Mouse (Mus musculus): ENCODE data around the gene Tmem86a. TPM values are rescaled to one million over a fixed set of nuclear protein-coding genes. Genes with fewer than 3 reads are reported as not detected.
"Not testable (repeated sequence)": the region's sequence is repeated elsewhere in the genome, so short reads cannot be mapped to it uniquely, and the experiment has no call there.

Tmem86a gene
- total RNA-seq (2021), result 10 to 100 TPM; 16.9 to 23.8 TPM

DNA sequence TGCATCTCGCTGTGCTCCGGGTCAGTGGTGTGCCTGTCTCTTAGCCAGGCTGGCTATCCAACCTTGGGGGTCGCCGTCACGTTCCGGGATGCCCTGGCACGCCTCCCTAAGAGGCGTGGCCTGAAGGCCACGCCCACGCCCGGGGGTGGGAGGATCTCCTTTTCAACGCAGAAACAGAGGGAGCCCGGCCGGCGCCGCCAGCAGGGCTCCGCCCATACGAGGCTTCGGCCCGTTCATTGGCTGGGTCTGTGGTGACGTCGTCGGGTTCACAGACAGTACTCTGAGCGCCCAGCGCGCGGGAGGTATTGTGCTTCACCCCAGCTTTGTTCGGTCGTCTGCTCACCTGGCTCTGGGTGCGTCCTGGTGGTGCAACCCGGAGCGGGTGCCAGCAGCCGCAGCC, at the start of gene Tmem86a:
Gene Tmem86a (plus strand): TSS at position 236 of the 400 bp plus-strand sequence.
- peak; percentile 96 for DNase-seq

DNA sequence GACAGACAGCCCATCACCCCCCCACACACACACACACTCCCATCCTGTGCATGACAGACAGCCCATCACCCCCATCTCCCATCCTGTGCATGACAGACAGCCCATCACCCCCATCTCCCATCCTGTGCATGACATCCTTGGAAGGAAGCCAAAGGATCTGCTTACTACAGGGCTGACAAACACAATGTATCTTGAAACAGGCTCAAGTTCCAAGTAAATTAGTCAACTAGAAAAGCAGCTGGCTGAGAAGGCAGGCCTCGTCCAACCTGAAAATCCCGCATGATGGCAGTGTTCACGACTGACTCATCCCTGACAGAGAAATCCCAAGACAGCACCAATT, 49.8 kb upstream of the Tmem86a start:
- DNase-seq, result peak; percentile 19

DNA sequence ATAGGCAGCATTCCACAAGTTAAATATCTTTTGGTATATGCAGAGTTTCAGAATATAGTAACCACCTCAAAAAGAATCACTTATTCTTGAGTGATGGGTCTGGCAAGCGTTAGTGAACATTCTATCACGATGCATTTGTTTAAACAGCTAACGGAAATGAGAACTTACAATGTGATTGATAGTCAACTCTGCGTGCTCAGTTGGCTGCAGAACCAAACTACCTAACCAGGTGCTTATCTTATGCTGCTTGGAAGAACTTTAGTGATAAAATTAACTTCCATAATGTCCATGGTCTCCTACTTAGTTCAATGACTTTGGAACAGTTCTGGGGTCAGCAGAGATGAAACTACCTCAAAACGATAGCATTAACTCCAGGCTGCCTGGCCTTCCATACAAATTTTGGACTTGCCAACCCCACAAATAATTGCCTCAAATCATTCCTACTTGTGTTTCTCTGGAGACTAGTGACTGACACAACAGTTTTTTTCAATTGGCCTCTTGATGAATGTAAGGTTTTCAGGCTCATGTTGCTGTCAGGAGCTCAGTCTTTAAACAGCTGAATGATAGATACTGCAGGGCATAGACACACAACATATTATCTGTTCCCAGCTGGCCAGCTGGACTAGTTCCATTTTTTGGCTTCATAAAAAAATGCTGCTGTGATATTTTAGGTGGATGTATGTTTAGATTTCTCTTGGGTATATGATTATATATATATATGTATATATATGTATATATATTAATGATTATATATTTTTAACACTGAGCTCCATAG, 49.1 kb upstream of the Tmem86a start:
- DNase-seq, result no peak

DNA sequence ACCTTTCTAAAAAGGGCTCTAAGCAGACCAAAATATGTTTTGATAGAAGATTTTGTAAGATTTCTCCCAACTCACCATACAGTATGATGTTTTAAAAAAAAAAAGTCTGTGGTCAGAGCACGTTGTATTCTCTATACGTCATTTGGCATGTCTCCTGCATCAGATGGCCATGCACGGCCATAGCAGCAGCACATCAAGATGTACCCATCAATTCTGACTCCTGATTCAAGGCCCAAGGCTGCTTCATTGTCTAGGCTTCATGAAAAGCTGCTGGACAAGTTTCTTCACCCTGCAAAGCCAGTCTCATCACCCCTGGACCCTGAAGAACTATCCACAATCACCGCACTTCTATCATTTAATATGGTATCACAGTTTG, 48.5 kb upstream of the Tmem86a start:
- no peak for DNase-seq

DNA sequence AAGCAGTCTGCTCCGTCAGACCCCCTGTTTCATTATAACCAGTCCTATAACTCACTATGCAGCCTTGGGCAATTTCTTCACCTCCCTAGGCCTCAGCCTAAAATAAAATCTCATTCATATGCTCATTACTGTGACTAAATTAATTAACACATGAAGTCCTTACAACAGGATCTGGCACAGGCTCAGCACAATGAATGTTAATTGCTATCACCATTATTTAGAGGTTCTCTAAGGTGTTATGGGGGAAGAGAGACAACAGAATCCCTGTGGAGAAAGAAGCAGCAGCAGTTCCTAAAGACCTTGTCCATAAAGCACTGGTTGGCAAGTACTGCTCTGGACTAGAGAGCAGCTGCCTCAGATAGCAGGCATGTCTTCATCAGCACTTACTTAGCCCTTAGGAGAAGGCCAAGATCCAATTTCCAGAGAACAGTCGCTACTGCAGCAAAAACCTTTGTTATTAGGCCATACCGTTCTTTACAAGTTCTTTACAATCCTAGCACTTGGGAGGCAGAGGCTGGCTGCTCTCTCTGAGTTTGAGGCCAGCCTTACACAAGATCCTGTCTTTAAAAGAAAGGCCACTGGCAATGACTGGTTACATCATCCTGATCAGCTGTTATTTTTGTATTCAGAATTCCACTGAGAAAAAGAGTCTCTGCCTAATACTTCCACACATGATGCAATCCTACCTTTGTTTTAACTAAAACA, 46.8 kb upstream of the Tmem86a start:
- DNase-seq, result no peak

DNA sequence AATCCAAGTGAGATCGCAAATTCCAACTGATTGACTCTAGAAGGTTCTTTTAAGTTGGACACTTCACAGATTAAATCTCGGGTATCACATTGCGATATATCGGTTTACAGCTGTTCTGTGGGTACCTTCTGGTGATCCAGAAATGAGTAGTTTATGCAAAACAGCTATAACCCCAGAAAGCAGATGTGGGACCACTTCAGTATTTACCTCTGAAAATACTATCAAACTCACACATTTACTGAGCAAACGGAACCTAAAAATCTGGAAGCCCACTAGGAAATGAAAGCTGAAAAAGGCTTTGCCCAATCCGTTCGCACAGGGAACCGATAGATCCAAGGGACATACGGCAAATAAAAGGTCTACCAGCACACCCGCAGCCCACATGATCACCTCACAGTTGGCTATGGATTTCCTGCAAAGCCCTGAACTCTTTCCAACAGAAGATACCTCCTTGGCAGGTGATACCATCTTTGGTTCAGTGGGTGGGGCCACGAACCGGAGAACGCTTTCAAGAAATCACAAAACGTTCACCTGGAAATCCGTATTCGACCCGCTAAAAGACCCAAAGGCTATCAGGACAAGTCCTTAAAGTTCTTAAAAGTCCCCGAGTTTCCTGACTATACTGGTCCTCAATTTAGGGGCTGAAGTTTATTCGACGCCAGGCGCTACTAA, 43.2 kb upstream of the Tmem86a start:
- no peak for DNase-seq

DNA sequence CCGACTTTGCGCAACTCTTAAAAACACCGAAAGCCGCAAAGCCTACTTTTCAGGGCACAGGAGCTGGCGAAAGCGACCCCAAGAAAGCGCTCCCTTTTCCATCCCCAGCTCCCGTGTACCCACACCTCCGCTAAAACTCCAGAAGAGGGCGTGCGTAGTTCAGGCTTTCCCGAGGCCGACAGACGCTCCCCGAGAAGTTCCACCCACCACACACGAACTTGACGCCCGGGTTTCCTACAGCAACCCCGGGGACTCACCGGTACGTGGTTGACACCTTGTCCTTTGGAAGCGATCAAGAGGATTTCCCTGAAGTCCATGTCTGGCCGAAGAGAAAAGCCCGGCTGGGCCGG, 42.6 kb upstream of the Tmem86a start:
- no peak for DNase-seq

DNA sequence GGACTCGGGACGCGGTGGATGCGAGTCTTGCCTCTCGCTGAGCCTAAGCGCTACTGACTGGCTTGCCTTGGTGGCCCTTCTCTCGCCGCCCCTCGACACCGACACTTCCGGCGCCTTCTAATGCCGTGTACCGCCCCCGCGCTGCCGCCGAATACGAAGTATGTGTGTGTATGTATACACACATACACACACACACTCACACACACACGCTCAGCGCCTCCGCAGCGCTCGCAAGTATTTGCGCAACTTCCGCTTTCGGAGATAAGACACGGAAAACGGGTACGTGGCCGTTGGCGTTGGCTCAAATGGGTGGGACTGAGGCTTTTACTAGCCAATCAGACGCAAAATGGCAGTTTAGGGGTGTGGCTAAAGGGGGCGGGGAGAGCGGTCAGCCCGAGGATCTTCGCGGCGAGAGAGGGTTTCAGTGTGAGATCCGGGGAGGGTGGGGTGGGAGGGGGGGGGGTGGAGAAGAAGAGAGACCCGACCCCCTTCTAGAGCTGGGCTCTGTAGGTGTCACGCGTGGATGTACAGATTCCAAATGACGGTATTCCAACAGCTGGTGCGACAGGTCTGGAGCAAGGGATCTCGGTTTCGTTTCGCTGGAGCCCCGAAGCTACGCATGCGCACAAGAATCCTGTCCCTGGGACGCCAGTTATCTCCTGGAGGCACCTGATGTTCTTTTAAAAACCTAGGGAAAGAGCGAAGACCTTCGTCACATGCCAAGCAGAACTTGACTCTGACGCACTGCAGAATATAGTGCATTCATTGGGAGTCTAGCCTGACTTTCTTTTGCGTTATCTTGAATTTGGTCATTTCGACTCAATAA, 42.0 kb upstream of the Tmem86a start, which contains the start of gene Spty2d1:
Gene Spty2d1 (minus strand): TSS at position 244 of the 826 bp plus-strand sequence.
- DNase-seq, result peak; percentile 100

DNA sequence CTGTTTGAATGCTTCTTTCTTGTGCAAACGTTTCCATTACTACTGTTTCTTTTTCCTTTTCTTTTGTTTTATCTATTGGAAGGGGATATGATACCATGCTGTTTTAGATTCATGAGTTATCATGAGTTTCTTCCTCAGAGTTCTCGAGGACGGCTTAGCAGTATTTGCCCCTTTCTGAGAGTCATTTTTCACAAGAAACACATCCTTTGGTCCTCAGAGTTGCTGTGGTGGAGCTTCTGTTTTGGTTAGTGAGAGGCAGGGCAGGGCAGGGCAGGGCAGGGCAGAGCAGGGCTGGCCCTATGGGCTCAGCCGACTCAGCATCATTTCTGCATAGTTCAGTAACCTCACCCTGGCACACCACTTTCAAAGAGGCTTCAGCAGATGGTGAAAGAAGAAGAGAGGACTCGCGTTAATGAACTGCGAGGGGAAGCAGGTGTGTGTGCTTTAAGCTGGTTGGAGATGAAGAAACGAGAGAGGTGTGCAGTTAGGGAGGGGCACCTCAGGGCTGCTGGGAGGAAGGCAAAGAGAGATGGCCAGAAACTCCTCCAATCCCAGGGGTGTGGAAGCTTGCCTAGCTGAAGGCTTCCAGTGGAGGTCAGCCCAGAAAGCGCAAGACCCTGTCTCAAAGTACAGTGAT, 37.2 kb upstream of the Tmem86a start:
- no peak for DNase-seq

DNA sequence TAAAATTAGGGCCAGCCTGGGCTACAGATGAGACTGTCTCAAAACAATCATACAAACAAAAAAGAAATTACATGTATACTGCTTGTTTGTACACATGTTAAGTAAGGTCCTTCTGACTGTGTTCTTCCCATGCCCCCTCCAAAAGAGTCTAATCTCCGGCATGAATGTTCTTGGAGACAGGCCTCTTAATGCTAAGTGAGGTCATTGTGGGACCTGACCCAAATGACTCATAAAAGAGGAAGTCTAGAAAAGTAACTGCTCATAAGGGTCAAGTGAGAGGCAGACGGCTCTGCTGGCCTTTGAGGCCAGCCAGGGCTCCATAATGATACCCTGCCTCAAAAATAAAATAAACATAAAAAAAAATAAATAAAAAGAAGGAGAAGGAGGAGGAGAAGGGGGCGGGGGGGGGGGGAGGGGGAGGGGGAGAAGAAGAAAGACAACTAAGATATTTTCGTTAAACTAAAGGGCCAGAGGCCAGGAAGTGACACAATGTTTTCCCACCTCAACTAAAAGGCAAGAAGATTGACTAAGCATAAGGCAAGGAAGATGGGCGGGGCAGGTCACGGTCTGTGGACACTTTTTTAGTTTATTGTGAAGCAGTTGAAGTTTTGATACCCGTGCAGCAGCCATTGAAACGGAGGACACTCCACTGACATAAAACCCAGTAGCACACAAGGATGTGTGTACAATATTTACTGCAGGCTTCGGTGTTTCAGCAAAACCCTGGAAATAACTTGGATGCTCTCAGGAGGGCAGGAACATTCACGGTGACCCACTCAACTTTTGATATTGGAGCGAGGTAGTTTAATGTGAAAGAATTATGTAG, 35.6 kb upstream of the Tmem86a start:
- DNase-seq, result peak; percentile 72

DNA sequence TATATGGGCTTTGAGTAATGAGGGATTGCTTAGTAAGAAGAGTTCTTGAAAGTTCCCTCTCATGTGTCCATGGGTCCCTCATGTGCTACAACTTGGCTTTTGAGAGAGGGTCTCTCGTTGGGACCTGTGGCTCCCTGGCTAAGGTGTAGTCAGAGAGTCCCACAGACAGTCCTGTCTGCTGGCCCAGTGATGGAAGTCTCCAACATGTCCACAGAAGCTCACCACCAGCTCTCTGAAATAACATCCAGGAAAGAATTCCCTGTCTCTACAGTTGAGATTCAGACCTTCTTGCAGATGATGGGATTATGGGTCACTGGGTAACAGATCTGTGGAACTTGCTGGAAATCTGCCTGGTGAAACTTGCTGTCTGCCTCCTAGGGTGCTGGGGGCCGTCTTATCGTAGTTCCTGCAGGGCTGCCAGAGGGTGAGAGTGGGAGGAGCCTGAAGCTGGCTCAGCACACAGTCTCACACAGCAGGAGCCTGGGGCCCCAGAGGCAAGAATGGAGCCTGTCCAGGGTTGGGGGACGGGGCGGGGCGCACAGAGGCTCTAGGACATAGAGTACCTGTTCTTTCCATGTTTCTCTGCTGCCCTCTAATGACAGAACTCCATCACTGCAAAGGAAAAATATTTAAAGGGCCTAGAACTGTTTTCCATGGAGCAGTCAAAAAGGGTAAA, 34.9 kb upstream of the Tmem86a start:
- DNase-seq, result peak; percentile 92

DNA sequence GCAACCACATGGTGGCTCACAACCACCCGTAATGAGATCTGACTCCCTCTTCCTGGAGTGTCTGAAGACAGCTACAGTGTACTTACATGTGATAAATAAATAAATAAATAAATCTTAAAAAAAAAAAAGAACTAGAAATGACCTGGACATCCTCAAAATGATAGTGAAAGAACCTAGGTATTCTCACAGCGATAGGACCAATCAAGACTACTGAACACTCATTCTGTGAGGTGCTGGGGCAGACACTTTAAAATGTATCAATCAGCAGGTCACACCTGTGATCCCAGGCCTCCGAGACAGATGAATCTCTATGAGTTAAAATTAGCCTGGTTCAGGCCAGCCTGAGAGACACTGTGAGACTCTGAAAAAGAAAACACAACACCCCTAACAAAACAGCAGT, 33.8 kb upstream of the Tmem86a start:
- no peak for DNase-seq

DNA sequence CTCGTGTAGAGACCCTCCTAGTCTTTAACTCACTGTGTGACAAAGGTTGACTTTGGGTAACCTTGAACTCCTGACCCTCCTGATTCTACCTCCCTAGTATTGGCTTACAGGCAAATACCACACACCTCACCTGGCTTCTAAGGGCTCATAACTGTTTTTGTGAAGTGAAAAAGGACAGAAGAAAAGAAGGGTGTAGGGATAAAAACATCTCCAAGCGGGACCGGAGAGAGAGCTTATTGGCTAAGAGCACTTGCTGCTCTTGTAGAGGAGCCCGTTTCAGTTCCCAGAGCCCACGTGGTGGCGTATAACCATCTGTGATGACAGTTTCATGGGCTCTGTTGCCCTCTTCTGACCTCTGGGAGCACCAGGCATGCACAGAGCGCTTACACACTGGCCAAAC, 33.3 kb upstream of the Tmem86a start:
- no peak for DNase-seq

DNA sequence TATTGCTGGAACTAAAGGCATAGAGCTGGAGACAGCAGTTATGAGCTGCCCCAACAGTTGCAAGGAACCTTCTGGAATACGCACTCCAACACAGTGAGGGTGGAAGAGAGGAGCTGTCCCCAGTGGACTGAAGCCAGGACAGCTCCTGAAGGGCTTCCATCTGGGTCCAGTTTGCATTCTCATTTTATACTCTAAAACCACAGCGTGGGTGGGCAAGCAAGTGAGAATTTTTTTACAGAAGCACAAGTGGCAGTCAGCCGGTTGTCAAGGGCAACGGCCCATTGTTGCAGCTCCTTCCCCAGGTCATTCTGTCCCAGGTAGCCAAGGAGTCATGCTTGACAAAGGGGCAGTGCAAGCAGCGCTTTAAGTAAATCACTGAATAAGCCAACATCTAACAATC, 30.8 kb upstream of the Tmem86a start:
- no peak for DNase-seq

DNA sequence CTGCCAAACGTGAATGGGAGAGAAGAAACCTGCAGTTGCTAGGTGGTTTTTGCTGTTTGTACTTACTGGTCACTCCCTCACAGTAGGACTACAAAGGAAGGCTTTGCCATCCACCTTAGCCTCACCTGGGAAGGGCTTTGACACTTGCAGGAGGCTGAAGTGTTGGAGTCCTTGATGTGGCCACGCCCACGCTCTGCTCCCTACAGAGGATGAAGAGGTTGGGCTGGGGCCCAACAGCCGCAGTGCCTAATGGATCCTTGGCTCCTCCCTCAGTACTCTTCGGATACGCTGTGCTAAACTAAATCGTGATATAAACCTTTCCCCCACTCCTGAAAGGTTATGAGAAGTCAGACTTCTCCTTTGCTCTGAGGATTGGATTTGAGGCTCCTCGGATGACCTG, 29.4 kb upstream of the Tmem86a start:
- no peak for DNase-seq

DNA sequence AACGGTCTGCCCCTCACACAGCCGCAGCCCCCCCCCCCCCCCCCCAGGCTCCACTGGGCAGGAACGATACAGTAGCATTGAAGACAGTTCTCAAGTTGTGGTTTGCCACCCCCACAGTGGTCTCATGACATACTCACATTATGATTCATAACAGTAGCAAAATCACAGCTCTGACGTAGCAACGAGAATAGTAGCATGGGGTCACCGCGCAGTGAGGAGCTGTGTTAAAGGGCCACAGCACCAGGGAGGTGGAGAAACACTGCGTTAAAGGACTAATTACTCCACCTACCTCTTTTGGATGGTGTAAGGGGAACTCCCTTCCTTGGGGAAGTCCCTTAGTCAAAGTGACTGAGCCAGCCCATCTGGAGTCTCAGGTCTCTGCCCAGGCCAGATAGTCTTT, 27.9 kb upstream of the Tmem86a start:
- DNase-seq, result no peak

DNA sequence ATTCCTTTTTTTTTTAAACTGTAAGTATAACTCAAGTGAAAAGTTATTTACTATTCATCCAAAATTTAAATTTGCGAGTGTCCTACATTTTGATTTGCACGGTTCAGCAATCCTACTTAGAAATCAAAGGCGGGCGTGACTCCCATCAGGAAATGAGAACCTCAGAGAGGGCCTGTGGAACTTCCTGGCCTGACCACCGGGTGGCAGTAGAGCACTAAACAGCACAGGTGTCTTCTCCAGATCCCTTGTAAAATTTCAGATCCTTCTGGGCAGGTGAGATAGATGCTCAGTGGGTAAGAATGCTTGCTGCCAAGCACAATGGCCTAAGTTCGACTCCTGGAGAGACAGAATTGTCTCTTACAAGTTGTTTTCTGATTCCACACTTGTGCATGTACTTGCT, 26.9 kb upstream of the Tmem86a start:
- DNase-seq, result peak; percentile 93

DNA sequence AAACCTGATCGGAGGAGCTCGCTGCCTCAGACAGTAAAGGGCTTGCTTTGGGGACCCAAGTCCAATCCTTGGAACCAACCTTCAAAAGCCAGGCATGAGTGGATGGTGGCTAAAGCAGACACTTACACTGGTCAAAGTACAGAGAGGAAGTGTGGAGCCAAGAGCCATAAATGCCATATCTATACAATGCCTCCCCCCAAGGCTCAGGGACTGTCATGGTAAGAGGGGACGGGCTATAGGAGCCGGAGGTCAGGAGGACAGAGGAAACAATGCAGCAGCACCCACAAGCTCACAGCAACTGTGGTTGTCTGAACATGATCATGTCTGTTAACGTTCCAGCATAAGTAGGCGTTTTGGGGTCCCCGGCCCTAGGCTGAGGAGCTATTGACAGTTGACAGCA, 25.9 kb upstream of the Tmem86a start:
- no peak for DNase-seq

DNA sequence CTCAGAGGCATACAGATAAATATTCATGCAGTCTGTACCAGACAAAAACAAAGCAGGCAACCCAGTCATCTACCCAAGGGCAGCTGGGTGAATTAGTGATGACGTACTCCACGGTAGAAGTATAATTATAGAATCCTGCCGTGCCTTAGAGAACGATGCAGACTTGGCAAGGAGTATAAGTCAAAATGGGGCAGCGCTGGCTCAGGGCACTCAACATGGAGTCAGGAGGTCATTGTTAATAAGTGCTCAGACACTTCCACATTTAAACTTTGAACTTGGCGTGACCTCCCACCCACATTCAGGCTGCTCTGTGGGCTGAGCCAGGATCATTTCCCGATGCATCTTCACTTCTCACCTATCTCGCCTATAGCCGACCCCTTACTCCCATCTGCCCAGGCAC, 25.0 kb upstream of the Tmem86a start:
- DNase-seq, result peak; percentile 29

DNA sequence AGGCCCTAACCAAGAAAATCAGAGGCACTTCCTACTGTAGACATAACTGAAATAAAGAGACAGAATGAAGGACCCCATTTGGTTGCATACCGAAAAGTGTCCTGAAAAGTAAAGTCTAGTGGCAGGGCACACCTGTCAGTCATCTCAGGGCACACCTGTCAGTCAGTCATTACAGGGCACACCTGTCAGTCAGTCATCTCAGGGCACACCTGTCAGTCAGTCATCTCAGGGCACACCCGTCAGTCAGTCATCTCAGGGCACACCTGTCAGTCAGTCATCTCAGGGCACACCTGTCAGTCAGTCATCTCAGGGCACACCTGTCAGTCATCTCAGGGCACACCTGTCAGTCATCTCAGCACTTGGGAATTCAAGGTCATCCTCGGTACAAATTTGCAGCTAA, 23.5 kb upstream of the Tmem86a start:
- DNase-seq, result not testable (repeated sequence)

DNA sequence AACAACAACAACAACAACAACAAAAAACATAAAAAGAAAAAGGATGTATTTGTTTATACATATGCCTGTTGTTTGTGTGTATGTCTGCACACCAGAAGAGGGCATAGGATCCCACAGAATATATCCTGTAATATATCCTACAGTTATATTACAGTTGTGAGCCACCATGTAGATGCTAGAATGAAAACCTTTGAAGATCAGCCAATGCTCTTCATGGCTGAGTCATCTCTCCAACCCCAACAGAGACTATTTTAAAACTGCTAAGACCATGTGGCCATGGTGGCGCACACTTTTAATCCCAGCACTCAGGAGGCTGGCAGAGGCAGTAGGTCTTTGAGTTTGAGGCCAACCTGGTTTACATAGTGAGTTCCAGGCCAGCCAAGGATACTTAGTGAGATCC, 22.9 kb upstream of the Tmem86a start:
- DNase-seq, result no peak

Measured in heart, postnatal 4 days (tissue).